Mouse (Mus musculus) embryonic fibroblast, embryonic 13.5 days (primary cell): ENCODE data around the gene Cpa5.

ENCODE experiments used
- CTCF ChIP-seq: IDR thresholded peaks from 2 replicates; pipeline ENCODE4 v1.5.1; 2011; ENCODE audit warnings: mild to moderate bottlenecking, control low read depth, low read length, moderate library complexity, borderline replicate concordance; ENCODE audit not compliant: insufficient read depth
- POLR2A ChIP-seq: IDR thresholded peaks from 2 replicates; pipeline ENCODE4 v1.6.1; 2011; ENCODE audit warnings: low read depth, mild to moderate bottlenecking, control low read depth, low read length, moderate library complexity

- TF ChIP-seq CTCF = no peak
- no peak for TF ChIP-seq POLR2A
Measured at GRCm38 (mm10) chr6:30586886-30587442, 23.8 kb upstream of the Cpa5 start.
